Mouse (Mus musculus) heart, embryonic 16.5 days (tissue): ENCODE results near the gene Smad5. TPM values are rescaled to one million over a fixed set of nuclear protein-coding genes. Genes with fewer than 3 reads are reported as not detected.

Experiments
- ATAC-seq: fragments of 200-750 bp; cut with Nextera tagmentation; replicated peaks from 2 replicates; pipeline ENCODE4 v1.8.0; 2017; ENCODE audit warnings: moderate number of reproducible peaks; ENCODE audit not compliant: insufficient read depth, low FRiP score; ENCODE audit errors: extremely low read depth
- H3K27ac ChIP-seq: fragments of 300-500 bp; sonication (generic); 2 replicates; pipeline ENCODE4 v1.5.1; 2014; ENCODE audit warnings: mild to moderate bottlenecking, low read length, control low read depth, moderate library complexity
- H3K27me3 ChIP-seq: fragments of 300-500 bp; sonication (generic); 2 replicates; pipeline ENCODE4 v1.6.1; 2014; ENCODE audit warnings: low read length, mixed read lengths; ENCODE audit not compliant: control insufficient read depth, insufficient read depth
- H3K36me3 ChIP-seq: fragments of 300-500 bp; sonication (generic); 2 replicates; pipeline ENCODE4 v1.6.1; 2014; ENCODE audit not compliant: control insufficient read depth, insufficient read depth
- H3K4me1 ChIP-seq: fragments of 300-500 bp; sonication (generic); 2 replicates; pipeline ENCODE4 v1.6.1; 2014; ENCODE audit warnings: low read length, mixed read lengths; ENCODE audit not compliant: control insufficient read depth, insufficient read depth
- H3K4me2 ChIP-seq: fragments of 300-500 bp; sonication (generic); 2 replicates; pipeline ENCODE4 v1.6.1; 2014; ENCODE audit warnings: low read depth, mild to moderate bottlenecking, control low read depth, low read length
- H3K4me3 ChIP-seq: fragments of 300-500 bp; sonication (generic); 2 replicates; pipeline ENCODE4 v1.5.1; 2014; ENCODE audit warnings: mild to moderate bottlenecking, control low read depth, low read length
- H3K9ac ChIP-seq: fragments of 300-500 bp; sonication (generic); 2 replicates; pipeline ENCODE4 v1.6.1; 2014; ENCODE audit warnings: low read length, control low read depth
- H3K9me3 ChIP-seq: fragments of 300-500 bp; sonication (generic); replicated peaks from 2 replicates; pipeline ENCODE4 v1.6.1; 2016; ENCODE audit warnings: low read length; ENCODE audit not compliant: control insufficient read depth
- WGBS: fragments of 180-500 bp; shearing (Covaris S2); extraction: QIAGEN DNeasy Blood & Tissue Kit; methylation state at CpG from one replicate; pipeline ENCODE4 v1.1.7; 2014; 5-methylcytosine and 5-hydroxymethylcytosine counted together
- polyA plus RNA-seq: library from polyadenylated mRNA; unstranded; fragments of >200 nt; fragmentation: Nextera tagmentation; extraction: Ambion mirVana; gene quantifications from 2 replicates; pipeline ENCODE4 v1.2.1, GENCODE M21; 2015

The Smad5 gene
- polyA plus RNA-seq, 1 experiment from 2014 or later, result 16.7 TPM

GRCm38 (mm10) chr13:56772592-56772991 lies 69.8 kb downstream of the Smad5 start:
- 35% methylated on average over 3 of the region's 3 CpGs for WGBS
- H3K9me3 ChIP-seq, result no peaks in the 10 kb centered on the region
- no peak for ATAC-seq
- H3K4me2 ChIP-seq, result no peak overlapping the region
- H3K27me3 ChIP-seq, result no peaks in the 10 kb centered on the region
- peaks cover 13% of the 10 kb centered on the region for H3K4me1 ChIP-seq
- H3K9ac ChIP-seq, result no peak overlapping the region
- no peak overlapping the region for H3K4me3 ChIP-seq
- no peaks in the 10 kb centered on the region for H3K36me3 ChIP-seq
- no peak overlapping the region for H3K27ac ChIP-seq

- Histone ChIP-seq H3K27ac (no peak overlapping the region), H3K9me3 (no peaks in the 10 kb centered on the region), H3K4me1 (peaks cover 13% of the 10 kb centered on the region), H3K9ac (no peak overlapping the region), H3K36me3 (no peaks in the 10 kb centered on the region), H3K27me3 (no peaks in the 10 kb centered on the region), H3K4me2 (no peak overlapping the region), H3K4me3 (no peak overlapping the region)
- ATAC-seq, result no peak
- WGBS, result 55% methylated on average over 14 of the region's 14 CpGs
Measured at GRCm38 (mm10) chr13:56773262-56773870, 70.6 kb downstream of the Smad5 start.

- no peak overlapping the region for H3K27ac ChIP-seq
- H3K4me1 ChIP-seq, result peaks cover 14% of the 10 kb centered on the region
- H3K4me2 ChIP-seq, result no peak overlapping the region
- H3K36me3 ChIP-seq, result no peaks in the 10 kb centered on the region
- no peaks in the 10 kb centered on the region for H3K27me3 ChIP-seq
- 60% methylated on average over 5 of the region's 5 CpGs for WGBS
- no peak overlapping the region for H3K4me3 ChIP-seq
- H3K9ac ChIP-seq, result no peak overlapping the region
- ATAC-seq, result no peak
- H3K9me3 ChIP-seq, result no peaks in the 10 kb centered on the region
Measured at GRCm38 (mm10) chr13:56774304-56774703, 71.5 kb downstream of the Smad5 start.

- H3K9ac ChIP-seq, result no peak overlapping the region
- no peaks in the 10 kb centered on the region for H3K27me3 ChIP-seq
- H3K36me3 ChIP-seq, result no peaks in the 10 kb centered on the region
- no peak for ATAC-seq
- H3K4me2 ChIP-seq, result no peak overlapping the region
- H3K4me3 ChIP-seq, result no peak overlapping the region
- no peaks in the 10 kb centered on the region for H3K9me3 ChIP-seq
- peaks cover 19% of the 10 kb centered on the region for H3K4me1 ChIP-seq
- 48% methylated on average over 13 of the region's 13 CpGs for WGBS
- H3K27ac ChIP-seq, result no peak overlapping the region
Measured at GRCm38 (mm10) chr13:56780746-56781469, 78.1 kb downstream of the Smad5 start.

GRCm38 (mm10) chr13:56781697-56782096 lies 78.9 kb downstream of the Smad5 start:
- no peak overlapping the region for H3K27ac ChIP-seq
- peaks cover 12% of the 10 kb centered on the region for H3K4me1 ChIP-seq
- no peaks in the 10 kb centered on the region for H3K9me3 ChIP-seq
- no peaks in the 10 kb centered on the region for H3K36me3 ChIP-seq
- H3K27me3 ChIP-seq, result no peaks in the 10 kb centered on the region
- no peak overlapping the region for H3K4me2 ChIP-seq
- H3K4me3 ChIP-seq, result no peak overlapping the region
- WGBS, result 78% methylated on average over 3 of the region's 3 CpGs
- no peak for ATAC-seq
- H3K9ac ChIP-seq, result no peak overlapping the region

GRCm38 (mm10) chr13:56782621-56783020 lies 79.8 kb downstream of the Smad5 start:
- Histone ChIP-seq H3K9me3 (no peaks in the 10 kb centered on the region), H3K9ac (no peak overlapping the region), H3K4me1 (peaks cover 7% of the 10 kb centered on the region; the same call in 1 of the 2 replicates), H3K4me2 (no peak overlapping the region), H3K27ac (no peak overlapping the region), H3K4me3 (no peak overlapping the region), H3K36me3 (no peaks in the 10 kb centered on the region), H3K27me3 (no peaks in the 10 kb centered on the region)
- no peak for ATAC-seq
- WGBS, result 86% methylated on average over 1 of the region's 1 CpGs

- Histone ChIP-seq H3K4me2 (no peak overlapping the region), H3K9ac (no peak overlapping the region), H3K36me3 (no peaks in the 10 kb centered on the region), H3K9me3 (no peaks in the 10 kb centered on the region), H3K4me3 (no peak overlapping the region), H3K4me1 (peaks cover 9% of the 10 kb centered on the region), H3K27ac (no peak overlapping the region), H3K27me3 (no peaks in the 10 kb centered on the region)
- ATAC-seq, result no peak
- WGBS, result 93% methylated on average over 3 of the region's 3 CpGs
Measured at GRCm38 (mm10) chr13:56790683-56791082, 87.9 kb downstream of the Smad5 start.

Other genes starting within 250 kb of the Smad5 start
- gene Il9, start 220.8 kb upstream of the Smad5 start, polyA plus RNA-seq, result not detected in 2 replicates
- 0.72 and 1.00 TPM in 2 replicates for gene Fbxl21, start 180.5 kb upstream of the Smad5 start, polyA plus RNA-seq
- gene Lect2, start 154.5 kb upstream of the Smad5 start, polyA plus RNA-seq, result not detected in 2 replicates
- gene Tgfbi, start 93.5 kb upstream of the Smad5 start, polyA plus RNA-seq, result 32.7 and 39.5 TPM in 2 replicates
- gene Gm45623, start 50.8 kb downstream of the Smad5 start, polyA plus RNA-seq, result 0.22 and 0.32 TPM in 2 replicates
- gene Trpc7, start 193.0 kb downstream of the Smad5 start, polyA plus RNA-seq, result 0.04 TPM in 1 of 2 replicates, not detected in the other